16 mouse cellular contexts compared by ENCODE assay signal in genomic region chr12:105869242-105869641, GRCm38 (mm10).
DNase-seq lines count a peak whose midpoint lies in the region; ATAC-seq and TF ChIP-seq lines count a peak whose summit lies in the region.
"Had no signal": no experiment of that assay in that cellular context is flagged by ENCODE, and none has a peak within 500 bp of the region (broad histone marks: within the 10 kb centered on the region; RNA-seq: fewer than 3 reads in every experiment).

No protein-coding gene starts in this region.

- no peak for TF ChIP-seq CTCF in midbrain, postnatal 0 days (IDR thresholded peaks at IDR 0.05)

- peaks cover 6% of the 10 kb centered on the region for H3K9me3 ChIP-seq in heart, embryonic 13.5 days
- H3K9me3 ChIP-seq in midbrain, embryonic 11.5 days (ENCODE audit: control insufficient read depth, low read length), result no peaks in the 10 kb centered on the region; the same call in 1 of the 2 replicates
- no peaks in the 10 kb centered on the region for H3K9me3 ChIP-seq in midbrain, postnatal 0 days (ENCODE audit: low read length)
- no peaks in the 10 kb centered on the region for H3K9me3 ChIP-seq in intestine, embryonic 16.5 days (ENCODE audit: control insufficient read depth, low read length)
- H3K9me3 ChIP-seq in stomach, embryonic 16.5 days (replicated peaks; ENCODE audit: control insufficient read depth, low read length), result no peaks in the 10 kb centered on the region
- H3K9me3 ChIP-seq: embryonic facial prominence, embryonic 15.5 days had no signal

- H3K4me1 ChIP-seq in heart, embryonic 13.5 days, result peaks cover 4% of the 10 kb centered on the region; the same call in 1 of the 2 replicates
- H3K4me1 ChIP-seq in midbrain, embryonic 11.5 days (ENCODE audit: control insufficient read depth, insufficient read depth, low read length), result no peaks in the 10 kb centered on the region
- H3K4me1 ChIP-seq in midbrain, postnatal 0 days (ENCODE audit: insufficient read depth, low read length), result no peaks in the 10 kb centered on the region
- H3K4me1 ChIP-seq in intestine, embryonic 16.5 days (ENCODE audit: control insufficient read depth, insufficient read depth, low read length), result 0 out of 2 replicates have a peak, but pooled peaks cover 4% of the 10 kb centered on the region
- H3K4me1 ChIP-seq in stomach, embryonic 16.5 days (ENCODE audit: control insufficient read depth, insufficient read depth, low read length), result no peaks in the 10 kb centered on the region
- H3K4me1 ChIP-seq: forebrain, embryonic 12.5 days had no signal

- no peak overlapping the region for H3K9ac ChIP-seq in heart, embryonic 13.5 days
- H3K9ac ChIP-seq in midbrain, embryonic 11.5 days (ENCODE audit: low read length), result no peak overlapping the region
- no peak overlapping the region for H3K9ac ChIP-seq in midbrain, postnatal 0 days (replicated peaks; ENCODE audit: low read length, poor library complexity, severe bottlenecking)
- no peak overlapping the region for H3K9ac ChIP-seq in intestine, embryonic 16.5 days (ENCODE audit: low read depth, low read length)
- no peak overlapping the region for H3K9ac ChIP-seq in stomach, embryonic 16.5 days (ENCODE audit: low read length)
- H3K9ac ChIP-seq: embryonic facial prominence, embryonic 15.5 days; forebrain, embryonic 12.5 days had no signal

- no peak overlapping the region for H3K27ac ChIP-seq in heart, embryonic 13.5 days (replicated peaks)
- no peak overlapping the region for H3K27ac ChIP-seq in midbrain, embryonic 11.5 days (ENCODE audit: low read depth, low read length)
- no peak overlapping the region for H3K27ac ChIP-seq in midbrain, postnatal 0 days (ENCODE audit: low read depth, low read length)
- H3K27ac ChIP-seq in intestine, embryonic 16.5 days (ENCODE audit: low read length), result no peak overlapping the region
- no peak overlapping the region for H3K27ac ChIP-seq in stomach, embryonic 16.5 days (ENCODE audit: low read length)
- H3K27ac ChIP-seq: embryonic facial prominence, embryonic 15.5 days; forebrain, embryonic 12.5 days had no signal

- no peak for DNase-seq in heart, postnatal 36 days
- peak; percentile 59 for DNase-seq in midbrain, embryonic 11.5 days (ENCODE audit: low spot score, missing footprints)
- DNase-seq in midbrain, postnatal 0 days (ENCODE audit: low spot score), result no peak
- no peak for DNase-seq in cerebellum, postnatal 36 days
- DNase-seq in urinary bladder, postnatal 10 days (ENCODE audit: low spot score), result no peak
- DNase-seq: cerebellum, adult 11-12 months; gastrocnemius, postnatal 10 days; kidney, postnatal 36 days; lung, postnatal 10 days; midbrain, embryonic 14.5 days; retina, postnatal 1 day had no signal

- peak overlapping the region; percentile 41; the same call in 1 of the 2 replicates for H3K4me2 ChIP-seq in heart, embryonic 13.5 days
- no peak overlapping the region for H3K4me2 ChIP-seq in midbrain, embryonic 11.5 days
- no peak overlapping the region for H3K4me2 ChIP-seq in midbrain, postnatal 0 days (ENCODE audit: low read depth, low read length, poor library complexity, severe bottlenecking)
- peak overlapping the region; percentile 38; the same call in 1 of the 2 replicates for H3K4me2 ChIP-seq in intestine, embryonic 16.5 days (ENCODE audit: low read depth, low read length)
- H3K4me2 ChIP-seq in stomach, embryonic 16.5 days (ENCODE audit: low read depth, low read length), result peak overlapping the region; percentile 22; the same call in 1 of the 2 replicates
- H3K4me2 ChIP-seq: embryonic facial prominence, embryonic 15.5 days; forebrain, embryonic 12.5 days had no signal

- no peak for ATAC-seq in heart, embryonic 13.5 days (ENCODE audit: extremely low read depth, insufficient number of reproducible peaks, low FRiP score, low TSS enrichment)
- no peak for ATAC-seq in midbrain, embryonic 11.5 days (ENCODE audit: low FRiP score)
- no peak for ATAC-seq in midbrain, postnatal 0 days (ENCODE audit: low FRiP score)
- ATAC-seq in intestine, embryonic 16.5 days, result peak; percentile 28; the same call in 1 of the 2 replicates
- no peak for ATAC-seq in stomach, embryonic 16.5 days (ENCODE audit: insufficient read depth, low FRiP score)

- H3K4me3 ChIP-seq in heart, embryonic 13.5 days, result no peak overlapping the region
- H3K4me3 ChIP-seq in midbrain, embryonic 11.5 days (ENCODE audit: low read depth, low read length), result no peak overlapping the region
- H3K4me3 ChIP-seq in midbrain, postnatal 0 days (ENCODE audit: low read depth, low read length), result no peak overlapping the region
- H3K4me3 ChIP-seq in intestine, embryonic 16.5 days (ENCODE audit: low read length), result no peak overlapping the region
- no peak overlapping the region for H3K4me3 ChIP-seq in stomach, embryonic 16.5 days (replicated peaks; ENCODE audit: low read length)
- H3K4me3 ChIP-seq: embryonic facial prominence, embryonic 15.5 days; forebrain, embryonic 12.5 days had no signal

- H3K27me3 ChIP-seq in heart, embryonic 13.5 days (replicated peaks), result peaks cover 31% of the 10 kb centered on the region
- peaks cover 8% of the 10 kb centered on the region; the same call in 1 of the 2 replicates for H3K27me3 ChIP-seq in midbrain, embryonic 11.5 days (ENCODE audit: control insufficient read depth, insufficient read depth, low read length)
- H3K27me3 ChIP-seq in midbrain, postnatal 0 days (ENCODE audit: insufficient read depth, low read length), result peaks cover 5% of the 10 kb centered on the region; the same call in 1 of the 2 replicates
- H3K27me3 ChIP-seq in intestine, embryonic 16.5 days (replicated peaks; ENCODE audit: control insufficient read depth, insufficient read depth, low read length), result no peaks in the 10 kb centered on the region
- 0 out of 2 replicates have a peak, but pooled peaks cover 3% of the 10 kb centered on the region for H3K27me3 ChIP-seq in stomach, embryonic 16.5 days (ENCODE audit: control insufficient read depth, insufficient read depth, low read length)

- intact Hi-C loops in heart, postnatal 36 days (cut with DNase I), result no loop called here

- no peaks in the 10 kb centered on the region for H3K36me3 ChIP-seq in heart, embryonic 13.5 days
- H3K36me3 ChIP-seq in midbrain, embryonic 11.5 days (ENCODE audit: control insufficient read depth, insufficient read depth, low read length), result no peaks in the 10 kb centered on the region
- no peaks in the 10 kb centered on the region for H3K36me3 ChIP-seq in midbrain, postnatal 0 days (ENCODE audit: insufficient read depth, low read length)
- H3K36me3 ChIP-seq in intestine, embryonic 16.5 days (ENCODE audit: control insufficient read depth, insufficient read depth, low read length), result no peaks in the 10 kb centered on the region
- H3K36me3 ChIP-seq in stomach, embryonic 16.5 days (ENCODE audit: control insufficient read depth, insufficient read depth, low read length), result no peaks in the 10 kb centered on the region
- H3K36me3 ChIP-seq: embryonic facial prominence, embryonic 15.5 days; forebrain, embryonic 12.5 days had no signal

- 29% methylated on average over 6 of the region's 6 CpGs for WGBS in heart, embryonic 13.5 days
- 37% methylated on average over 6 of the region's 6 CpGs for WGBS in midbrain, embryonic 11.5 days
- 46% methylated on average over 6 of the region's 6 CpGs for WGBS in midbrain, postnatal 0 days
- 27% methylated on average over 6 of the region's 6 CpGs for WGBS in intestine, embryonic 16.5 days
- WGBS in stomach, embryonic 16.5 days, result 21% methylated on average over 6 of the region's 6 CpGs

Comparison
In these comparisons a context has a peak if more than half of its experiments do, and no peak if none do; other contexts are left out.
1. H3K4me2 ChIP-seq: peak in heart, embryonic 13.5 days (single experiment), intestine, embryonic 16.5 days (single experiment) and stomach, embryonic 16.5 days (single experiment); none in midbrain, embryonic 11.5 days (single experiment) and midbrain, postnatal 0 days (single experiment).